Mouse (Mus musculus) right cerebral cortex, postnatal 25 days (tissue): ENCODE measurements around the gene Vim.
"Not testable (repeated sequence)": the region's sequence is repeated elsewhere in the genome, so short reads cannot be mapped to it uniquely, and the experiment has no call there.

Experiments
- DNase-seq: peaks from one replicate; pipeline ENCODE4 v3.0.0; 2022

The Vim gene

GRCm38 (mm10) chr2:13572101-13572553, 1.6 kb upstream of the Vim start:
- no peak for DNase-seq

- no peak for DNase-seq
These were observed 900 bp upstream of the Vim start for GRCm38 (mm10) chr2:13572647-13573407.

- DNase-seq: peak; percentile 42
These were observed 506 bp downstream of the Vim start for GRCm38 (mm10) chr2:13574066-13574800.

- no peak for DNase-seq
These were observed 1.0 kb downstream of the Vim start for GRCm38 (mm10) chr2:13574801-13575150.

- peak; percentile 32 for DNase-seq
These were observed 1.6 kb downstream of the Vim start for GRCm38 (mm10) chr2:13575287-13575801.

GRCm38 (mm10) chr2:13575926-13576325, 2.2 kb downstream of the Vim start:
- no peak for DNase-seq

- no peak for DNase-seq
These were observed 3.7 kb downstream of the Vim start for GRCm38 (mm10) chr2:13577399-13577798.

- DNase-seq: no peak
These were observed 4.9 kb downstream of the Vim start for GRCm38 (mm10) chr2:13578473-13579152.

- DNase-seq: no peak
These were observed 5.6 kb downstream of the Vim start for GRCm38 (mm10) chr2:13579315-13579714.

GRCm38 (mm10) chr2:13579991-13580390, 6.3 kb downstream of the Vim start:
- no peak for DNase-seq

- DNase-seq: no peak
These were observed 8.5 kb downstream of the Vim start for GRCm38 (mm10) chr2:13582184-13582583.

- not testable (repeated sequence) for DNase-seq
These were observed 10.0 kb downstream of the Vim start for GRCm38 (mm10) chr2:13583746-13584145.

- no peak for DNase-seq
These were observed 19.6 kb downstream of the Vim start for GRCm38 (mm10) chr2:13593328-13593727.

- no peak for DNase-seq
These were observed 23.4 kb downstream of the Vim start for GRCm38 (mm10) chr2:13596965-13597656.

GRCm38 (mm10) chr2:13598166-13598565, 24.4 kb downstream of the Vim start:
- DNase-seq: no peak

GRCm38 (mm10) chr2:13603093-13603492, 29.4 kb downstream of the Vim start:
- DNase-seq: no peak

GRCm38 (mm10) chr2:13603636-13604035, 29.9 kb downstream of the Vim start:
- DNase-seq: not testable (repeated sequence)

- DNase-seq: no peak
These were observed 56.6 kb downstream of the Vim start for GRCm38 (mm10) chr2:13630136-13630832.
